8 mouse cellular contexts compared by ENCODE assay signal in the genomic region with DNA sequence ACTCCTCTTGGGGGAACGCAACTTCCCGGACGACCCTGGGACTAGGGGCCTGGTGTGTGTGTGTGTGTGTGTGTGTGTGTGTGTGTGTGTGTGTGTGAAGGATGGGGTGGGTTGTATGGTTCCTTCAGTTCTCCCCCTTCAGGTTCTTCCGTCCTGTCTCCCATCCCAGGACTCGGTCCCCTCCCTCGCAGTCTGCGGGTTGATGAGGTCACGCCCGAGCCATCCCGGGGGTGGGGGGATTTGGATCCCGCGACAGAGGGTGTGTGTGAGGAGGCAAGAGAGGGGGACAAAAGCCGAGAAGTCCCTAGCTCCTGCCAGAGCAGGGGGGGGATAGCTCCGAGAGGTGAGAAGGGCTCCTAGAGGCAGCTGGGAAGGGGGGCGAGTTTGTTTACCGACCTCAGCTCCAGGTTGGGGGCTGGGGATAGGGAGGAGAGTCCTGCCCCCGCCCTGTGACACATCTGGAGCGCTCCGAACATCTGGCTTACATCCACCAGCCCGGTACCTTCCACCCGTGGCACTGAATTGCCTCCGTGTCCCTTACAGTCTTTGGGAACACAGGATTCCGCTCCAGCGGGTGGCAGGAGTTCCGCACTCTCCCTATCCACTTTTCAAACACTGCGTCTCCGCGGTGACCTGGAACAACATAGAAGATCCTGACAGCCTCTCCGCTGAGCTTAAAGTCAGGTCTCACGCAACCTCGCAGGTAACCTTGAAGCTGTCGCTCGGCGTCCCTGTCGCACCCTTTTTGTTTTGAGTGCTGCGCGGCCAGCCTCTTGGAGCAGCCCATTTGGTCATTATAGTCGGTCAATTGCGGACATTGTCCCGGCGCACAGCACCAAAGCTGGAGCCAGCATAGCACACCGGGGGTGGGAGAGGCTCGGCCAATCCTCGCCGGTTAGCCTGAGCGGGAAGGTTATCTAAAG. TPM values are rescaled to one million over a fixed set of nuclear protein-coding genes. Genes with fewer than 3 reads are reported as not detected.
DNase-seq lines count a peak whose midpoint lies in the region; ATAC-seq and TF ChIP-seq lines count a peak whose summit lies in the region.

No protein-coding gene starts in this region.

- no peaks in the 10 kb centered on the region for H3K9me3 ChIP-seq in ES-Bruce4 (replicated peaks; ENCODE audit: control insufficient read depth, insufficient read depth, low read length, poor library complexity, severe bottlenecking)
- no peaks in the 10 kb centered on the region for H3K9me3 ChIP-seq in limb, embryonic 10.5 days (replicated peaks)
- no peaks in the 10 kb centered on the region for H3K9me3 ChIP-seq in neural tube, embryonic 14.5 days (ENCODE audit: control insufficient read depth, low read length)

- H3K9ac ChIP-seq in ES-Bruce4 (ENCODE audit: low read depth, poor library complexity, severe bottlenecking): 0 out of 2 replicates have a peak overlapping the region, but pooled peaks have one; percentile 13
- H3K9ac ChIP-seq in heart, adult 2 months (ENCODE audit: low read depth, low read length): peak overlapping the region; percentile 79
- 0 out of 2 replicates have a peak overlapping the region, but pooled peaks have one; percentile 42 for H3K9ac ChIP-seq in neural tube, embryonic 14.5 days (replicated peaks; ENCODE audit: low read depth, low read length)

- no peak overlapping the region for H3K27ac ChIP-seq in ES-Bruce4 (ENCODE audit: insufficient read depth, low read length)
- H3K27ac ChIP-seq in heart, adult 2 months: peak overlapping the region; percentile 21; the same call in 1 of the 2 replicates
- peak overlapping the region; percentile 81 for H3K27ac ChIP-seq in limb, embryonic 10.5 days
- no peak overlapping the region for H3K27ac ChIP-seq in neural tube, embryonic 14.5 days (ENCODE audit: low read depth, low read length)

- ATAC-seq in neural tube, embryonic 14.5 days (ENCODE audit: low read depth): no peak

- no peak for TF ChIP-seq CTCF in ES-Bruce4 (IDR thresholded peaks at IDR 0.05; ENCODE audit: low read depth, low read length)
- TF ChIP-seq CTCF in heart, adult 2 months (IDR thresholded peaks at IDR 0.05): no peak

- 1% methylated on average over 46 of the region's 46 CpGs for WGBS in heart, adult 2 months
- WGBS in limb, embryonic 10.5 days: under 1% methylated on average over 46 of the region's 46 CpGs
- under 1% methylated on average over 40 of the region's 46 CpGs for WGBS in neural tube, embryonic 14.5 days

- peak; percentile 52 for DNase-seq in embryo, embryonic 10.5 days (ENCODE audit: low spot score)
- DNase-seq in embryo, embryonic 11 days: no peak
- DNase-seq in heart, adult 2 months: peak; percentile 52 to 61
- DNase-seq in limb, embryonic 10.5 days (ENCODE audit: low spot score): peak; percentile 71
- DNase-seq in layer of hippocampus, postnatal 25 days (ENCODE audit: extremely low spot score in 1 of 2, low spot score in 1 of 2): no peak
- no peak for DNase-seq in frontal cortex, postnatal 36 days (ENCODE audit: low spot score in 2 of 2)

- H3K79me2 ChIP-seq in heart, adult 2 months (replicated peaks; ENCODE audit: control insufficient read depth, insufficient read depth, low read length): no peaks in the 10 kb centered on the region

- TF ChIP-seq EP300 in ES-Bruce4 (IDR thresholded peaks at IDR 0.05; ENCODE audit: insufficient read depth, low read depth, low read length): no peak
- TF ChIP-seq EP300 in heart, adult 2 months (IDR thresholded peaks at IDR 0.05; ENCODE audit: insufficient read depth, low read depth, low read length): no peak

- no peak for TF ChIP-seq POLR2A in ES-Bruce4 (IDR thresholded peaks at IDR 0.05; ENCODE audit: insufficient read depth, low read length)
- no peak for TF ChIP-seq POLR2A in heart, adult 2 months (IDR thresholded peaks at IDR 0.05; ENCODE audit: insufficient read depth, low read depth, low read length)

- intact Hi-C loops in heart, adult 2 months (cut with DNase I): loop anchor here (2.0 to 10.0 kb wide), 2 partner anchors 19 to 351 kb away; a partner anchor contains a TSS

- no peaks in the 10 kb centered on the region for H3K36me3 ChIP-seq in ES-Bruce4 (ENCODE audit: control insufficient read depth, insufficient read depth, low read length, poor library complexity, severe bottlenecking)
- H3K36me3 ChIP-seq in heart, adult 2 months (ENCODE audit: control insufficient read depth, insufficient read depth, low read length): no peaks in the 10 kb centered on the region
- H3K36me3 ChIP-seq in limb, embryonic 10.5 days: no peaks in the 10 kb centered on the region
- no peaks in the 10 kb centered on the region for H3K36me3 ChIP-seq in neural tube, embryonic 14.5 days (ENCODE audit: control insufficient read depth, insufficient read depth, low read length)

- peak overlapping the region; percentile 50 for H3K4me3 ChIP-seq in ES-Bruce4 (ENCODE audit: low read depth, low read length)
- peak overlapping the region; percentile 64 for H3K4me3 ChIP-seq in heart, adult 2 months
- peak overlapping the region; percentile 67 for H3K4me3 ChIP-seq in limb, embryonic 10.5 days
- peak overlapping the region; percentile 43 for H3K4me3 ChIP-seq in neural tube, embryonic 14.5 days (ENCODE audit: low read depth, low read length)

- H3K4me1 ChIP-seq in ES-Bruce4 (ENCODE audit: control insufficient read depth, insufficient read depth, low read length): no peaks in the 10 kb centered on the region
- H3K4me1 ChIP-seq in heart, adult 2 months (ENCODE audit: control insufficient read depth, insufficient read depth, low read length): peaks cover 7% of the 10 kb centered on the region
- H3K4me1 ChIP-seq in limb, embryonic 10.5 days: peaks cover 73% of the 10 kb centered on the region
- peaks cover 16% of the 10 kb centered on the region for H3K4me1 ChIP-seq in neural tube, embryonic 14.5 days (ENCODE audit: control insufficient read depth, insufficient read depth, low read length)

- H3K27me3 ChIP-seq in ES-Bruce4 (ENCODE audit: control insufficient read depth, insufficient read depth, low read length, poor library complexity, severe bottlenecking): peaks cover 19% of the 10 kb centered on the region
- peaks cover 3% of the 10 kb centered on the region; the same call in 1 of the 2 replicates for H3K27me3 ChIP-seq in heart, adult 2 months (ENCODE audit: control insufficient read depth, insufficient read depth, low read length)
- peaks cover 99% of the 10 kb centered on the region for H3K27me3 ChIP-seq in limb, embryonic 10.5 days (ENCODE audit: low read depth, poor library complexity, severe bottlenecking)
- H3K27me3 ChIP-seq in neural tube, embryonic 14.5 days (ENCODE audit: control insufficient read depth, insufficient read depth, low read length): peaks cover 49% of the 10 kb centered on the region

- peak overlapping the region; percentile 95 for H3K4me2 ChIP-seq in neural tube, embryonic 14.5 days (ENCODE audit: low read depth, low read length)

RNA-seq across cellular contexts. Expression of a gene that starts 0.9 kb away (rescaled TPM):
- not detected in 2 replicates for polyA plus RNA-seq in ES-Bruce4 (2011; ENCODE audit: insufficient read depth, insufficient read length, low read depth, missing spikeins)
- total RNA-seq in heart, adult 2 months (2021): 1 to 10 TPM; 4.8 to 7.3 TPM
- polyA plus RNA-seq in heart, adult 2 months (2012; rRNA removed): 6.2 and 9.0 TPM in 2 replicates
- 10.3 and 19.3 TPM in 2 replicates for polyA plus RNA-seq in limb, embryonic 10.5 days (2016; fragmentation: Nextera tagmentation; extraction: Ambion mirVana)
- 1.0 and 1.8 TPM in 2 replicates for polyA plus RNA-seq in neural tube, embryonic 14.5 days (2014; fragmentation: Nextera tagmentation; extraction: Ambion mirVana)
- 1 to 10 TPM; 1.7 to 2.2 TPM for total RNA-seq in layer of hippocampus, postnatal 25 days (2021)

Comparison
In these comparisons a context has a peak if more than half of its experiments do, and no peak if none do; other contexts are left out.
1. DNase-seq: peak in embryo, embryonic 10.5 days (single experiment), heart, adult 2 months (2 of 2) and limb, embryonic 10.5 days (single experiment); none in embryo, embryonic 11 days (single experiment), layer of hippocampus, postnatal 25 days (0 of 2) and frontal cortex, postnatal 36 days (0 of 2).
2. H3K27ac ChIP-seq: peak in heart, adult 2 months (single experiment) and limb, embryonic 10.5 days (single experiment); none in ES-Bruce4 (single experiment) and neural tube, embryonic 14.5 days (single experiment).
3. H3K9ac ChIP-seq: peak in every context shown above with its lines; median percentile 79 in heart, adult 2 months; 42 in neural tube, embryonic 14.5 days; 13 in ES-Bruce4.
4. Peak in every context shown above with its lines, with median percentiles within 50 percentile points of each other: H3K4me3 ChIP-seq.